Mouse (Mus musculus): Measurements from ENCODE around the gene Exoc6b. TPM values are rescaled to one million over a fixed set of nuclear protein-coding genes. Genes with fewer than 3 reads are reported as not detected.

Exoc6b gene
- polyA plus RNA-seq, 1 experiment from 2014 or later: 11.7 TPM

DNA sequence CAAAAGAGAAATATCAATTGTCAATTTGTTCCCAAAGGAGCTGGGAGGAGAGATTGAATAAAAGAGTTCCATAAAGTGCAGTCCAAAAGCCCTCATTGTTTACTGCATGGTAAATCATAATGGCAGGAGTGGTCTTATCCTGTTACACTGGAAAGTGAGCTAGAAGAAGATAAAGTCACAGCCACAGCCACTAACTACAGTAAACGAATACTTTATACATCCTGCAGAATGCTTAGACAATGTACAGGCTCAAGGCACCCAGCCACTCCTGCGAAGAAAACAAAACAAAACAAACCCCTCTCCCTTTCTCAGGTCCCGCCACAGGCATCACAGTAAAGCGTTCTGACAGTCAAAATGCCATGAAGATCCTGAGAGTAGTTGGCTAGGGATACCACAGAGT lies 375.5 kb downstream of the Exoc6b start:
- Histone ChIP-seq H3K27ac (replicated peaks) (no peak overlapping the region), H3K9ac (ENCODE audit: low read length) (no peak overlapping the region), H3K36me3 (ENCODE audit: control insufficient read depth, insufficient read depth, low read length) (no peaks in the 10 kb centered on the region), H3K4me3 (ENCODE audit: low read depth, low read length) (no peak overlapping the region), H3K27me3 (ENCODE audit: control insufficient read depth, insufficient read depth, low read length) (no peaks in the 10 kb centered on the region), H3K4me1 (replicated peaks; ENCODE audit: control insufficient read depth, insufficient read depth) (peaks cover 5% of the 10 kb centered on the region), H3K4me2 (replicated peaks; ENCODE audit: low read depth) (no peak overlapping the region), H3K9me3 (ENCODE audit: control insufficient read depth, low read length) (no peaks in the 10 kb centered on the region)
- ATAC-seq (ENCODE audit: low FRiP score, low TSS enrichment): no peak
- no peak for DNase-seq (ENCODE audit: low spot score)
- WGBS: 38% methylated on average over 4 of the region's 4 CpGs
- TF ChIP-seq CTCF (IDR thresholded peaks at IDR 0.05; ENCODE audit: low read depth): no peak
- TF ChIP-seq EP300 (optimal IDR thresholded peaks at IDR 0.05): no peak

- Histone ChIP-seq H3K27me3 (ENCODE audit: control insufficient read depth, insufficient read depth, low read length) (no peaks in the 10 kb centered on the region), H3K36me3 (ENCODE audit: control insufficient read depth, insufficient read depth, low read length) (no peaks in the 10 kb centered on the region), H3K9me3 (ENCODE audit: control insufficient read depth, low read length) (no peaks in the 10 kb centered on the region), H3K9ac (ENCODE audit: low read length) (no peak overlapping the region), H3K4me2 (replicated peaks; ENCODE audit: low read depth) (no peak overlapping the region), H3K27ac (replicated peaks) (no peak overlapping the region), H3K4me3 (ENCODE audit: low read depth, low read length) (no peak overlapping the region), H3K4me1 (replicated peaks; ENCODE audit: control insufficient read depth, insufficient read depth) (peaks cover 5% of the 10 kb centered on the region)
- DNase-seq (ENCODE audit: low spot score) (no peak), ATAC-seq (ENCODE audit: low FRiP score, low TSS enrichment) (no peak)
- 62% methylated on average over 2 of the region's 2 CpGs for WGBS
- TF ChIP-seq EP300 (optimal IDR thresholded peaks at IDR 0.05) (no peak), CTCF (IDR thresholded peaks at IDR 0.05; ENCODE audit: low read depth) (no peak)
Observed at GRCm38 (mm10) chr6:84693204-84693603, 376.1 kb downstream of the Exoc6b start.

- H3K27me3 ChIP-seq (ENCODE audit: control insufficient read depth, insufficient read depth, low read length): no peaks in the 10 kb centered on the region
- no peaks in the 10 kb centered on the region for H3K9me3 ChIP-seq (ENCODE audit: control insufficient read depth, low read length)
- 82% methylated on average over 3 of the region's 3 CpGs for WGBS
- H3K4me3 ChIP-seq (ENCODE audit: low read depth, low read length): no peak overlapping the region
- DNase-seq (ENCODE audit: low spot score) (no peak), ATAC-seq (ENCODE audit: low FRiP score, low TSS enrichment) (no peak)
- H3K9ac ChIP-seq (ENCODE audit: low read length): no peak overlapping the region
- TF ChIP-seq CTCF (IDR thresholded peaks at IDR 0.05; ENCODE audit: low read depth): no peak
- TF ChIP-seq EP300 (optimal IDR thresholded peaks at IDR 0.05): no peak
- no peaks in the 10 kb centered on the region for H3K36me3 ChIP-seq (ENCODE audit: control insufficient read depth, insufficient read depth, low read length)
- H3K4me1 ChIP-seq (replicated peaks; ENCODE audit: control insufficient read depth, insufficient read depth): peaks cover 4% of the 10 kb centered on the region
- H3K27ac ChIP-seq (replicated peaks): no peak overlapping the region
- no peak overlapping the region for H3K4me2 ChIP-seq (replicated peaks; ENCODE audit: low read depth)
Observed at GRCm38 (mm10) chr6:84691907-84692306, 377.4 kb downstream of the Exoc6b start.

DNA sequence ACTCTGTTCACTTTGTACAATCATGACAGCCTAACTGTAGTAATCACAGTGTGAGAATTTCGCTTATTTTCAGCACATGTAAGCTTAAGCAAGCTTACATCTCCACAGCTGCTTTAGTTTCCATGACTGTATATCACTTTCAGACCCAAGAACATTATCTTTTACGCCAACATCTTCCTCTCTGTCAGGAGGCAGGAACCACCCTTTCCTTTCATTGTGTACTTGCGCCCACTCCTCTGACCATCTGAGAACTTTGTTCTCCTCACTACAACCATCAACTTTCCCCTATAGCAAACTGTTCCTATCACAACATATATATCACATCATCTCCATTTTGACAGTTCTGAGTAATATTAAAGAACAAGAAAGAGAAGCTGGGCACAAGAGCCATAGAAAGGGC lies 391.5 kb downstream of the Exoc6b start:
- TF ChIP-seq EP300 (optimal IDR thresholded peaks at IDR 0.05) (no peak), CTCF (IDR thresholded peaks at IDR 0.05; ENCODE audit: low read depth) (no peak)
- Histone ChIP-seq H3K4me1 (replicated peaks; ENCODE audit: control insufficient read depth, insufficient read depth) (no peaks in the 10 kb centered on the region), H3K27ac (replicated peaks) (no peak overlapping the region), H3K9ac (ENCODE audit: low read length) (no peak overlapping the region), H3K36me3 (ENCODE audit: control insufficient read depth, insufficient read depth, low read length) (no peaks in the 10 kb centered on the region), H3K9me3 (ENCODE audit: control insufficient read depth, low read length) (no peaks in the 10 kb centered on the region), H3K4me2 (replicated peaks; ENCODE audit: low read depth) (no peak overlapping the region), H3K4me3 (ENCODE audit: low read depth, low read length) (no peak overlapping the region), H3K27me3 (ENCODE audit: control insufficient read depth, insufficient read depth, low read length) (no peaks in the 10 kb centered on the region)
- ATAC-seq (ENCODE audit: low FRiP score, low TSS enrichment): no peak
- 83% methylated on average over 3 of the region's 3 CpGs for WGBS
- no peak for DNase-seq (ENCODE audit: low spot score)

- Histone ChIP-seq H3K36me3 (ENCODE audit: control insufficient read depth, insufficient read depth, low read length) (no peaks in the 10 kb centered on the region), H3K27me3 (ENCODE audit: control insufficient read depth, insufficient read depth, low read length) (no peaks in the 10 kb centered on the region), H3K4me3 (ENCODE audit: low read depth, low read length) (no peak overlapping the region), H3K27ac (replicated peaks) (no peak overlapping the region), H3K4me2 (replicated peaks; ENCODE audit: low read depth) (no peak overlapping the region), H3K4me1 (replicated peaks; ENCODE audit: control insufficient read depth, insufficient read depth) (no peaks in the 10 kb centered on the region), H3K9ac (ENCODE audit: low read length) (no peak overlapping the region), H3K9me3 (ENCODE audit: control insufficient read depth, low read length) (peaks cover 3% of the 10 kb centered on the region; the same call in 1 of the 2 replicates)
- ATAC-seq (ENCODE audit: low FRiP score, low TSS enrichment) (no peak), DNase-seq (ENCODE audit: low spot score) (no peak)
- WGBS: 95% methylated on average over 3 of the region's 3 CpGs
- TF ChIP-seq EP300 (optimal IDR thresholded peaks at IDR 0.05) (no peak), CTCF (IDR thresholded peaks at IDR 0.05; ENCODE audit: low read depth) (no peak)
Observed at GRCm38 (mm10) chr6:84674936-84675335, 394.4 kb downstream of the Exoc6b start.

- Histone ChIP-seq H3K4me3 (ENCODE audit: low read depth, low read length) (no peak overlapping the region), H3K4me1 (replicated peaks; ENCODE audit: control insufficient read depth, insufficient read depth) (no peaks in the 10 kb centered on the region), H3K9me3 (ENCODE audit: control insufficient read depth, low read length) (peaks cover 3% of the 10 kb centered on the region; the same call in 1 of the 2 replicates), H3K4me2 (replicated peaks; ENCODE audit: low read depth) (no peak overlapping the region), H3K36me3 (ENCODE audit: control insufficient read depth, insufficient read depth, low read length) (no peaks in the 10 kb centered on the region), H3K27ac (replicated peaks) (no peak overlapping the region), H3K27me3 (ENCODE audit: control insufficient read depth, insufficient read depth, low read length) (no peaks in the 10 kb centered on the region), H3K9ac (ENCODE audit: low read length) (no peak overlapping the region)
- TF ChIP-seq CTCF (IDR thresholded peaks at IDR 0.05; ENCODE audit: low read depth) (no peak), EP300 (optimal IDR thresholded peaks at IDR 0.05) (no peak)
- ATAC-seq (ENCODE audit: low FRiP score, low TSS enrichment): no peak
- WGBS: 89% methylated on average over 7 of the region's 7 CpGs
- no peak for DNase-seq (ENCODE audit: low spot score)
Observed at GRCm38 (mm10) chr6:84674136-84674535, 395.2 kb downstream of the Exoc6b start.

Measured in stomach, postnatal 0 days (tissue).